Mouse (Mus musculus): ENCODE measurements around the gene Psen2.

DNA sequence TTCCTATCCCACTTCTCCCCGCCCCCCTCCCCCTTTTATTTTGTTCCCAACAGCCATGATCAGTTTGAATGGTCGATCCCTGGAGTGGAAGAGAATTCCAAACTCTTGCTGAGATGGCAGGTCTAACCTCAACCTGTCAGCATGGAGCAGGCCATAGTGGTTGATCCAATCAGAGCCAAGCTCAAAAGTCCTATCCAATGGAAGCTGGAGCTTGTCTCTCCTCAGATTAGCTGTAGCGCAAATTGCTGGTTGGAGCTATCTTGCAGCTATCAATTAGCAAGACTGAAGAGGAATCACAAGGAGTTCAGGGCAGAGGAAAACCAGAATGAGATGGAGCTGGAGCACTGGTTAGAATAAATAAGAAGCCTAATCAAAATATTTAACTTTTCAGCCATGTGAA lies 54.9 kb downstream of the Psen2 start:
- no peak for TF ChIP-seq POLR2A (IDR thresholded peaks at IDR 0.05; ENCODE audit: insufficient read depth, low read depth, low read length)
- no peak for TF ChIP-seq CTCF (IDR thresholded peaks at IDR 0.05; ENCODE audit: insufficient read depth, low read depth, low read length)

Data from olfactory bulb, adult 2 months (tissue).